Mouse (Mus musculus) heart, adult 11 months (tissue): ENCODE measurements around the gene Ifnar2.
A peak's percentile ranks its signal among the peaks of the same experiment; 100 is the strongest.

Experiments used
- DNase-seq: peaks from one replicate; pipeline ENCODE4 v3.0.0; 2022

Gene Ifnar2

GRCm38 (mm10) chr16:91359531-91359930 lies 13.1 kb upstream of the Ifnar2 start:
- no peak for DNase-seq

- DNase-seq = no peak
Observed at GRCm38 (mm10) chr16:91360162-91360561, 12.4 kb upstream of the Ifnar2 start.

DNA sequence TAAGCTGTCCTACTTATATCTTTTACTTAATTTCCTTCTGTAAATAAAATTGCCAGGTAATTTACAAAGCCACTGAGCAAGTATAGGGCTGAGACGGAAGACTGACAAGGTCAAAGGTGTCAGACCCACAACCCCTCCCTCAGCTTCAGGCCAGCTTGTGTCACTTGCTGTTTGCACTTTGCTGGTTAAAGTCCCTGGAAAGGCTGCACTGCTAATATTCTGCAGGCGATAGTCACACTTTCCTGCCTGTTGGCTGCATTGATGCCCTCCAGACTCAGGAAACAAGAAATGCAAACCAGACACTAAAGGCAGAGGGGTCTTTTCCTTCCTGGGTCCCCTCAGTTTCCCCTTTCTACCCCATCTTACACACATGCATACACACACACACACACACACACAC lies 10.6 kb upstream of the Ifnar2 start:
- peak; percentile 86 for DNase-seq

DNA sequence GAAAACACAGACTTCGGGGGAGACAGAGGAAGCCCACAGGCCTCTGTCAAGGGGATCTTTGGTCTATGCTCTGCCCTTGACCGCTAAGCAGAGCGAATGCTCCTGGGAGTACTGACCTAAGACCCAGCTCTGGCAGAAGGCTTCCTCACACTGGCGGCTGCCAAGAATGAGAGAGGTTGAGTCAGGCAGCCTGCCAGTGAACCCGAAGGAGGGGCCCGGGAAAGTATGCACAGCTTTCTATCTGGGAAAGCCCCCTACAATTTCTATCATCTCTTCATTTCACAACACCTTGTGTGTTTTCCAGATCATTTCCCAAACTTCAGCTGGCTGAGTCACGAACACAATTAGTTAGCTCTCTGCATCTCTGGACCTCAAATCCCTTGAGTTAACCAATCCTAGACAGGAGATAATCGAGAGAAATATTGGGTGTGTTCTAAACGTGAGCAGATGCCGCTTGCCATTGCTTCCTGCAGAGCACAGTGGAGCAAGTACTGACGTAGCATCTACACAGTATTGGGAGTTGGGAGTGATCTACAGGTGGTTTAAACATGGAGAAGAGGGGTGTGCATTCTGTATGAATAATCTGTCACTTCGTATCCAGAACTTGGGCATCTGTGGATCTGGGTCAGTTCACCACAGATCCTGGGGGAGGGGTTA lies 9.8 kb upstream of the Ifnar2 start:
- peak; percentile 98 for DNase-seq

GRCm38 (mm10) chr16:91363483-91363882 lies 9.1 kb upstream of the Ifnar2 start:
- peak; percentile 99 for DNase-seq

DNA sequence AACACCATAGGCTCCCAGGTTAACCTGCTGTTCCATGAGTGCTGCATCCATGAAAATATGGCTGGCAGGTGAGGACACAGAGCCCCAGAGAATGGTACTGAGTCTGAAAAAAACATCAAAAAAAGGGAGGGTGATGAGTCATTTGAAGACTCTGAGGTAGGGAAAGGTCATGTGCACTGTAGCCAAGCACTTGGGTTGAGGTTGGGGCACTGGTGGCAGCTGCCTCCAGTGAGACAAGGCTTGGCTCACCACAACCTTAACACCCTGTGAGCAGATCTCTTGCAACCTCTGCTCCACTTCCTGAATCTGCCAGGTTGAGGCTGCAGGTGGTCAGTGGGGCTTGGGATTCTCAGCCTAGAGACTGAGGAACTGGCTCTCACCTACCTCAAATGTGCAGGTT lies 6.0 kb upstream of the Ifnar2 start:
- DNase-seq = peak; percentile 86

DNA sequence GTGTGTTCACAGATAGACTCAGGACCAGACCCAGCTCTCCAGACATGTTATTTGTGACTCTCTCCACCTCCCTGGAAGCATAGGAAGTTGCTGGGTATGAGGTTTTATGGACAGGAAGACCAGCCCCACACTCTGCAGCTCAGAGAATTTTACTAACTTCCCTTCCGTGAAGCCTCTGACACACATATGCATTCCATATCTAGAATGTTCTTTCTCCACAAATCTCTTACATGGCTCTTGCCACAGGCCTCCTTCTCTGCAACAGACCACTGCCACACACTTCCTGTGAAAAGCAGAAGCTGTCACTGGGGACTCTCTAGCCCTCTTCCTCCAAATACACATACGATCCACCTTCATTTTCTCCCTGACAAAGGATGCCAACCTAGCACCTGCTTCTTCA lies 5.5 kb upstream of the Ifnar2 start:
- peak; percentile 95 for DNase-seq

GRCm38 (mm10) chr16:91373473-91374252 lies 1.1 kb downstream of the Ifnar2 start:
- peak; percentile 88 for DNase-seq

GRCm38 (mm10) chr16:91374253-91374634 lies 1.7 kb downstream of the Ifnar2 start:
- peak; percentile 30 for DNase-seq

DNA sequence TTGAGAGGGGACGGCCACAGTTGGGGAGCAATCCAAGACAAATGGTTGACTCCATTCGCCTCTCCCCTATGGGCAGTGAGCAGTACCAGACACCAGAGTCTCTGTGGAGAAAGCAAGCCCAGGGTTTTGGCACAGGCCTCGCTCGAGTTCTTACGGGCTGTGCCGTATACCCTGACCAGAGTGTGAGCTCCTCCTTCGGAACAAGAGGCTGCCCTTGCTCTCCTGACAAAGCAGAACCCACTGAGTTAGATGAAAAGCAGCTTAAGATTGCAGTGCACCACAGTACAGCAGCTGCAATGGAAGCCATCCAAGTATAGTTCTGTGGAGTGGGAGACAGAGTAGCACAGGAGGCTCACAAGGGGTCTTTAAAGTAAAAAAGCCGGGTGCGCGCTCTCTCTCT lies 4.1 kb downstream of the Ifnar2 start:
- DNase-seq = no peak

DNA sequence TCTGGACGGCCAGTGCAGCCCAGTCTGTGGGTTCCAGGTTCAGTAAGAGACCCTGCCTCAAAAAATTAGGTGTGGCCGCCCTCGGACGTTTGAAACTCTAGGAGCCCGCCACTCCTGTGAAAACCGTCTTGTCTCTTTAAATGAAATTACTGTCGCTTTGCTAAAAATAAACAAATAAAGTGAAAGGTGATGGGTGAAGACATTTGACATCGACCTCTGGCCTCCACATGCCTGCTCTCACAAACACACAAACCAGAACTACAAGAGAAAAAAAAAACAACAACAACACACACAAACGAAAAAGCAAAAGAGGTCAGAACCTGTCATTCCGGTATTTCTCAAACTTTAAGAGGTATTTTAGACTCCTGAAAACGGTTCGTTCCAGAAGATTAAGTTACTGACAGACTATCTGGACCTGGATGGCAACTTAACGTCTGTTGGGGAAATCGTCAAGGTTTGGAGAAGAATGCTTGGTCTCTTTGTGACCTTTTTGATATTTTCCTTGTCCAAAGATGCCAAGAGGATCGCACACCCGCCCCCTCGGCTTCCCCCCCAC lies 5.9 kb downstream of the Ifnar2 start:
- DNase-seq = no peak

- DNase-seq = peak; percentile 90
Observed at GRCm38 (mm10) chr16:91378991-91379390, 6.4 kb downstream of the Ifnar2 start.

- DNase-seq = no peak
Observed at GRCm38 (mm10) chr16:91379412-91379811, 6.8 kb downstream of the Ifnar2 start.

DNA sequence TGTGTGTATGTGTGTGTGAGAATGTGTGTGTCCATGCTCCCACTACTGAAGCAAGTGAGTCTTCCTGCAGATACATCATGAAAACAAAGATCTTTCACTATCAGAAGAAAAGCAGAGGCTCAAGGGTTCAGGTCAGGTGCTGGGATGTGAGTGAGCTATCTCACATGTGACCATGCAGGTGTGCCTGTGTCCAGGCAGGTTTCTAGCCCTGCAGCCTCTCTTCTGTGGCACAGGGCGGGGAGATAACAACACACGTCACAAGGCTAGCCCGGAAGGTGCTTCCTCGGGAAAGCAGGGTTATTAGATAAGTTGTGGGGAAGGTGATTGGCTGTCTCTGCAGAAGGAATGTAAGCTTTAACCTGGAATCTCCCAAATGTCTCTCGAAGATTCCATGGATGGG lies 7.6 kb downstream of the Ifnar2 start:
- DNase-seq = peak; percentile 90

DNA sequence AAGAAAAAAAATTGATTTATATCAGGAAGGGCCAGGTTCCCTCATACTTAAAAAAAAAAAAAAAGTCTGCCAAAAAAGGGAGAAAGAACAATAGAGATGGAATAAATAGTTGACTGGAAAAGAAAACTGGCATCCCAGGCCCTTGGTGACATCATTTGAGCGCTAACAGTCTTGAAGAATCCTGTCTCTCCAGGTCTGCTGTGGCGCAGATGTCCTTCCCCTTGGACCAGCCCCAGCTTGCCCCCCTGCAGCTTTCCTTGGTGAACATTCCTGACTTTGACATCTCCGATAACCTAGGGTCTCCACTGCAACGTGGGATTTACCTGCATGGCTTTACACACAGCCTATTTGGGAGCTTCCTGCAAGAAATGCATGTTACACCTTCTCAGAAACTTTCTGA lies 9.0 kb downstream of the Ifnar2 start:
- peak; percentile 77 for DNase-seq

DNA sequence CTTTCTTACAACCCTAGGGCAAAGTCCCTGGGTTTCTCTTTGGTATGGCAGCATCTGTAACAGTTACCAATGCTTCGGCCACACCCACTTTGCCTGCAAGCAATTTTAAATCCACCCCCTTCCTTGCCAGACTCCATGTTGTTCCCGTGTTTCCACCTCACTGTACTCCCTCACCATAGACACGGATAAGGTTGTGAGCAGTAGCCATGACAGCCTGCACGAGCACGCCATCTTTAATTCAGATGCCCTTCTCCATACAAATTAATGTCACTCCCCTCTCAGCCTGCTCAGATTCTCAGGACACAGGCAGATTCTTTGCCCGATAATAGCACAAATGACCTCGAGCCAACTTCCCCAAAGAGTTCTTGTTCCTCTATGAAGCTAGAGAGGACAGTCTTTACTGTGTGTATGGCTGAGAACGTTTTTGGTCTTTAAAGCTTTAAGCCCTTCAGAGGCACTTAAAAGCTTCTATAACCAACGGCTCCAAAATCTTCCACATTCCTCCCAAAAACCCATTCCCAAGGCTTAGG lies 9.7 kb downstream of the Ifnar2 start:
- peak; percentile 93 for DNase-seq

DNA sequence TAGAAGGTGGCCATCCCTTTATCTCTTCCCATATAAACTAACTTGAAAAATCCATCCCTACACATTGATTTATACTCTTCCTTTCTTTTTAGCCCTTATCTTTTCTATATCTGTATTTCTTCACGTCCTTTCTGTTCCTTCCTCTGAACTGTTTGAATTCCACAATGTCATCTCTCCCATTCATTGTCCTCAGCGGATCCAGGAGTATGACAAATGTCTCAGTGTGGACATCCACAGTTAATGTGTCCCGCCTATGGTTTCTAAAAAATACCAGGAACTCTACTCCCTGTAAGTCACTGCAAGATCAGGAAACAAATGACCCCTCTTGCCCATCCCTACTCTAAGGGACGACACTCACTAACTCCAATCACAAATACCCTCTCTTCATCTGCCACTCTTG lies 11.6 kb downstream of the Ifnar2 start:
- DNase-seq = peak; percentile 34

GRCm38 (mm10) chr16:91385621-91386020 lies 13.0 kb downstream of the Ifnar2 start:
- DNase-seq = peak; percentile 98

- peak; percentile 87 for DNase-seq
Observed at GRCm38 (mm10) chr16:91386419-91387120, 14.0 kb downstream of the Ifnar2 start.

GRCm38 (mm10) chr16:91387121-91387486 lies 14.5 kb downstream of the Ifnar2 start:
- no peak for DNase-seq

DNA sequence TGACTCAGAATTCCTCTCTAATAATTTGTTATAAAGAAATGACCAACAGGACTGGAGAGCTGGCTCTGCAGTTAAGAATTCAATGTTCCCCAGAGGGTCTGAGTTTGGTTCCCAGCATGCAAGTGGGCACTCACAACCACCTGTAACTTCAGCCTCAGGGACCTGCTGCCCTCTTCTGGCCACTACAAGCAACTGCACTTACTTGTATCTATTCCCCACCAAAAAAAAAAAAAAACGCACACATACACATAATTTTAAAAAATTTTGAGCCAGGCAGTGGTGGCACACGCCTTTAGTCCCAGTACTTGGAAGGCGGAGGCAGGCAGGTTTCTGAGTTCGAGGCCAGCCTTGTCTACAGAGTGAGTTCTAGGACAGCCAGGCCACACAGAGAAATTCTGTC lies 17.5 kb downstream of the Ifnar2 start:
- DNase-seq = peak; percentile 46

GRCm38 (mm10) chr16:91391421-91391820 lies 18.8 kb downstream of the Ifnar2 start, which contains the start of gene Gm21970:
Gene Gm21970, plus strand, starts transcription at chr16:91391721.
- peak; percentile 5 for DNase-seq

DNA sequence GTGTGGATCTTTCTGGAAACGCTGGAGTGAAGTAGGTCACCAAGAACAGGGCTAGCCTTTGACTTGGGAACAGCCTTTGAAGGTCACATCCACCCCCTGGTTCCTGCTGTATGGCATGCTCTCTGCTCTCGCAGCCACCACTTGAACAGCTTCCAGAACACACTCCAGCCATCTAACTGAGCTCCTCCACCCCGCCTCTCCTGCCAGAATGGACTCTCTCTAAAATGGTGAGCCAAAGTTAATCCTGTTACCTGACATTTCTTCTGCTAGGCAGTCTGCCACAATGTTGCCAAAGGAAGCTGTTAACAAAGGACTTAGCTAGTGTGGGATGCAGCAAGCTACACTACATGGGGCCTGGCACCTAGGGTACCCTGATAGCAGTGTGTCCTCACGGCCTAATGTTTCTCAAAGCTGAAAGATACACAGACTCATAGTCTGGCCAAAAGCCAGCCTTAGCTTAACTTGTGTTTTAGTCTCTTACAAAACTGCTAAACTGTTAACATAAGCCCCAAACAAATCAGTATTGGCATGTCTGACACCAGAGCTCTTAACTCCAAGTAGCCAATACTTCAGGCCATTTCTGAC lies 22.3 kb downstream of the Ifnar2 start:
- peak; percentile 95 for DNase-seq
